Mouse (Mus musculus): ENCODE measurements around the gene Thumpd1.
"Not testable (repeated sequence)": the region's sequence is repeated elsewhere in the genome, so short reads cannot be mapped to it uniquely, and the experiment has no call there.

The Thumpd1 gene

DNA sequence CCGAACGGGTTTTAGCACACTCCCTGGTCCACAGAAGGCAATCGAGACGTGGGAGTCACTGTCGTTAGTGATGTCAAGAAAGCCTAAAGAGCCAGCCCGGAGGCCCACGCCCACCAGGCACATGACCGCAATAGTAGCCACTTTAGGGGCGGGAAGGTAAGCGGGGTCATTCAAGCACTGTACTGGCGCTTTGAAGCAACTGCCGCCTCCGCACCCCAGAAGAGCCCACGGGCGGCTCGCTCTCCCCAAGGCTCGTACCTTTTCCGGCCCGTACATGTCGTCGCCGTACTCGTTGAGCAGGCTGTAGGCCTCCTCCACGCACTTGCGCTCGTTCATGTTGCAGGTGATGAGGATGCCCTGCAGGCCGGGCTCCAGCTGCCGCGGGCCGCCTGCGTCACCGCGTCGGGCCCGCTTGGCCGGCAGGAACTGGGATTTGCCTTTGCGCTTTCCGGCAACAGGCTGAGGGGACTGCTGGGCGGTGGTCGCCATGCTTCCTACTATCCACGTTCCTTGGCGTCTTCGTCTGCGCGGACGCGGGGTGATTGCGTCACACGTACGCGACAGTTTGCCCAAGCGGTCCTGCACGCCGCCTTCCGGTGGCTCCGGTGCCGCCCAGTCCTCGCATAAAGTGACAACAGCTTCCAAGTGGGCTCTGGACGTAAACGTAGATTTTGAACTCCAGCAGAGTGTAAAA lies at the start of gene Thumpd1:
Gene Thumpd1, minus strand, starts transcription at position 546 of the 694 bp plus-strand sequence.
- peak; percentile 77 to 80 for DNase-seq

DNA sequence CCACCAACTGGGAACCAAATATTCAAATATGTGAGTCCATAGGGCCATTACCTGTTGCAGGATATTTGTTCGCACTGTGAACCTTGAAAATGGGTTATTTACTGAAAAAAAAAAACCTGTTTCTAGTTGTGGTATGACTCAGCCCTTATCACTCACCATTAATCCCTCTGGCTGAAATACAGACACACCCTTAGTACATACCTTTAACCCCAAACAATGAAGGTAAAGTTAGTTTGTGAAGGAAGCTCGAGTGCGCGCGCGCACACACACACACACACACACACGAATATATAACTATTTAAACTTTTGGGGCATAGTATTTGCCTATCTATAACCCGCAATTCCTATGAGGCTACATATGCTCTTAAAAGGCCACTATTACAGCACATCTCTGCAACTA lies 49.3 kb upstream of the Thumpd1 start:
- DNase-seq = no peak

DNA sequence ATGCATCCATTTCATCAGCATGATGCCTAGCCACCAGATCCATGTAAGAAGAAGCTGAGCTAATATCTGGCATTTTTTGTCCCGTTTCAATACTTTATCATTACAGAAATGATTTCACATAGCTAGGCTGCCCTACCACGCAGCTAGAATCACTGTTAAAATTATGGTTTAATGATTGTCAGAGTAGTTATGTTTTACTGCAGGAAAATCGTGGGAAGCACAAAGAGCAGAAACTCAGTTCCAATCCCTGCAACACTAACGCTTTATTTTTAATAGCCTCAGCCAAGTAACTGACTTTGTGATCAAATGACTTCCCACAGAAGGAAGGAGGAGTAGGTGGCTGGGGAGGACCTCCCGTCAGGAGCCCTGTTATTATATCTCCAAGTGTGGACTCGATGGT lies 46.4 kb upstream of the Thumpd1 start:
- DNase-seq = no peak

DNA sequence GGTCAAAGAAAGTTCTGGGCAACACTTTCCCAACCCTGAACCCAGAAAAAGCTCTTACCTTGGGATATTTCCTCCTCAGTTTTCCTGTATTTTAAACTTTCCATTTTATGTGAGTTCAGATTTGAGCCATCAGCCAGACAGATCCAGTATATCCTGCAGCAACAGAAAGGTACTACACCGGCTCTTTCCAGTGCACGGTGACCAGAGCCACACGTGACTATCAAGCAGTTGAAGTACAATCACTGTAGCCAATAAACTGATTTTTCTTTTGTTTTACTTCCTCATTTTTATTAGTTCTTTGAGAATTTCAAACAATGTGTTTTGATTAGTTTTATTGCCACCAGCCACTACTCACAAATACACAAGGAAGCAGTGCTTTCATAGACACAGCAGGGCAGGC lies 43.8 kb upstream of the Thumpd1 start:
- DNase-seq = no peak

DNA sequence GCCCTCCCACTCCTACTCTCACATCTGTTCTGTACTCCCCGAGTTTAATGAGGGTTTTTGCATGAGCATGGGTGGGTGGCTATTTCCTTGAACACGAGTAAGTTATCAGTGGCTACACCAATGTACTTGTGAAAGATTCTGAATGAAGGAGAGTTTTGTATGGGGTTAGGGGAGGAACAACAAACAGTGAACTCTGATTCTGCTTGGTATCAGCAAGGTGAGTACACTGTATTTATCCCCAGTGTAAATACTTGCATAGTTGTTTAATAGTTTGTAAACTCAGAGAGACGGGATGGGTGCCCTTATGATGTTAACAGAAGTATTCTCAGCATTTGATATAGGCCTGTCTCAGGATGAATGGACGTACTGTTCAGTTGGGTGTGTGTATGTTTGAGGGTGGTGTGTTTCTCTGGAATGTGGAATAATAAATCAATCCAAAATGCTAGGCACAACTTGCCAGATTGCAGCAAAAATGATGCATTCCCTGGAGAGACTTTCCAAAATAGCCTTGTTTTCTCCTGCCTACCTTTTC lies 41.6 kb upstream of the Thumpd1 start:
- no peak for DNase-seq

DNA sequence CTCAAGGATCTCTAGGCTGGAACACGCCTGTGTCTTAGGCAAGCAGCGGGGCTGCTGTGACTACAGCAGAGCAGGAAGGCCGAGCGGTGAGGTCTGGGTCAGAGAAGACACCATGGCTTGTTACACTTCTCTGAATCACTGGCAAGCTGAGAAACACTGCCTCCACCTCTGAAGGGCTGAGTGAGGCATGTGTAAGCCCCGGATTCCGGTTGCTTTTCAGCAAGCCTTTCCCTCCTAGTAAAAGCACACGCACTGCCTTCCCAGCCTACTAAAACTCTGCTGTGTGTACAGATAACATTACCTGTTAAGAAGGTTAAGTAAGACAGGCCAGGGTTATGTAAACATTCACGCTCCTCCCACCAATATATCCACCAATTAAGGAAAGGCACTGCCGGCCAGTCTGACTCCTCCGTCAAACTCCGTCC lies 39.9 kb upstream of the Thumpd1 start, which contains the start of gene Acsm3:
Gene Acsm3, plus strand, starts transcription at position 397 of the 425 bp plus-strand sequence.
- no peak for DNase-seq

DNA sequence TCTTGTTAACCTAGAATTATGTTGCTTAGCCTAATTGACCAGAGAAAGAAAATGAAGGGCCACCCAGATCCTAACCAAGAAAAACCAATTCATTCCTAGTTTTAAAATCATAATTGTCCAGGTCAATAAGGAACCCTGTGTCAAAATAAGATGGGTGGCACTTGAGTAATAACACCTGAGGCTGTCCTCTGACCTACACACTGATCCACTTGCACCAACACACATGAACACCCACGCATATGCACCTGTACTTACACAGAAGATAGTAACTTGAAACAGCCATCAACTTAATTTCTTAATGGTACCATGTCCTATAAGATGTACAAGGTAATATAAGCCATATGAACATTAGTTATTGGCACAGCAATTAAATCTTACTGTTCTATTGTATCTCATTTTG lies 33.1 kb upstream of the Thumpd1 start:
- no peak for DNase-seq

DNA sequence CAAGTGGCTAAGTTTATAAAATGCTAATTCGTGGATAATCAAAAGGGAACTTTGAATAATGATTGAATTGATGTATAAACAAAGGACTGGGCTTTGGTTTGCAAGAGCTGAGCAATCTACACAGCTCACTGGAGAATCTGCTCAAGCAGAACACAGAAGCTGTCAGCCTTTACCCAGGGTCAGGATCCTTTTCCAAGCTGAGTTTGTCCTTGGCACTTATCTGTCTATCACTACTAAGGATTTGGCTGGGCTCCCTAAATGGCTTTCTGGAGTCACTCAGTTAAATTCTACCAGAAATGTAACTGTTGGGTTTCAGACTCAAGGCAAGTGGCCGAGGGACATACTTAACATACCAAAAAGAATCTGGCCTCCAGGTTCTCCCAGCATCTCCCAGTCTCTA lies 29.3 kb upstream of the Thumpd1 start:
- DNase-seq = no peak

DNA sequence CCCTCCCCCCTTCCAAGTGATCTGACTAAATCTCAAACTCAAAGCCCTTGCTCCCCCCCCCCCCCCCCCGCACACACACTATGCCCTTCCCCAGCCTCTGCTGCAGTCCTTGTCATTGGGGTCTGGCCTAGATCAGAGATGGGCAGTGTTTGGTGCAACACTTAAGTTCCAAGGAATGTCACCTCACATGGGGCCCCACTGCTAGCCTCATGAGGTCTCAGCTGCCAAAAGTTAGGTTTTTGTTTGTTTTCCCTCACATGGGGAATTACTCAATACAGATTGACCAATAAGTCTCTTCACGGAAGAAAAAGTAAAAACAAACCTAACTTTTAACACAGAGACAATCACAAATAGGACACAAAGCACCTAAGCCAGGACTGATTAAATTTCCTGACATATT lies 28.2 kb upstream of the Thumpd1 start:
- DNase-seq = no peak

DNA sequence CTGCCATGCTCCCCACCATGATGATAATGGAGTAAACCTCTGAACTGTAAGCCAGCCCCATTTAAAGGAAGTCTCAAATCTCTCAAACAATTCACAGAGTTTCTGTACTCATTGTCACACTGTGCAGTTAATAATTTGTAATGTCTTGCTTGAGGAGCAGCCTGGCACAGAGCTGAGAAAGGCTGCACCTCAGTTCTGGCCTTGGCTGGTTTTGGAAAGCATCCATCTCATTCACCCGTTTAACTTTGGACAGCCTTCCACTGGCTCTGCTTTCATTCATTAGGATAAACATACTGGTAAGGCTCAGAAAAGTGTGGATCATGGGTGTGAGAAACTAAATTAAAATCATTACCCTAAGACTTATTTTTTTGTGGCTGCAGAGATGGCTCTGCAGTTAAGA lies 25.3 kb upstream of the Thumpd1 start:
- DNase-seq = no peak

DNA sequence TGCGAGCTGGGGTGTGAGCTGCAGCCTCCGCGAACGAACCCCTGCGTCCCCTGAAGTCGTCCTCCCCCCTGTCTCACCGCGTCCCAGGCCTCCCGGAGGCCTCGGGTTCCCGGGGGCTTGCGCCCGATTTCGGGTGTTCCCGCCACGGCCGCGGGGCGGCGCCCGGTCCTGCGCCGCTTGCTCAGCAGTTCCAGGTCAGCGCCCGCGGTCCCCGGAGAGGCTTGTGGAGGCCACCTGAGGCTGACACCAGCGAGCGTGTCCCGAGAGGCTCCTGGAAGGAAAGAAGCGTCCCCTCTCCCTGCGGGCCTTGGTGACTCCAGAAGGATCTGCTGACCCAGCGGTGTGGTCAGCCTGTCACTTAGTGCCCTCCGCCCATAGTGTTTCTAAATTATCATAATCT lies 23.7 kb upstream of the Thumpd1 start:
- no peak for DNase-seq

DNA sequence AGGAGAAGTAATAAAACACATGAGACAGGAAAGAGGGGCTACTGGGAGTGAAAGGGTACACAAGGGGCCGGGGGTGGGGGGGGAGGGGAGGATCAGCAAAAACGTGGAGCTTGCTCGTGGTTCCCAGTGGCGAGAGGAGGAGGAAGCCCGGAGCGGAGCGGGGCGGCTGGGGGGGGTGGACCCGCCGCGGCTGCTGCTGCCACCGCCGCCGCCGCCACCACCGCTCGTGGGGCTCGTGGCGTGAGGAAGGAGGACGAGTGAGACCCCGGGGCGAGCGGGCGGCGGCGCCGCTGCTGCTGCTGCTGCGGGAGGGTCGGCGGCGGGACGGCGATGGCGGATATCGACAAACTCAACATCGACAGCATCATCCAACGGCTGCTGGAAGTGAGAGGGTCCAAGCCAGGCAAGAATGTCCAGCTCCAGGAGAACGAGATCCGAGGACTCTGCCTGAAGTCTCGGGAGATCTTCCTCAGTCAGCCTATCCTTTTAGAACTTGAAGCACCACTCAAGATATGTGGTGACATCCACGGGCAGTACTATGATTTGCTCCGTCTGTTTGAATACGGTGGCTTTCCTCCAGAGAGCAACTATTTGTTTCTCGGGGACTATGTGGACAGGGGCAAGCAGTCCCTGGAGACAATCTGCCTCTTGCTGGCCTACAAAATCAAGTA lies 19.3 kb upstream of the Thumpd1 start:
- DNase-seq = not testable (repeated sequence)

DNA sequence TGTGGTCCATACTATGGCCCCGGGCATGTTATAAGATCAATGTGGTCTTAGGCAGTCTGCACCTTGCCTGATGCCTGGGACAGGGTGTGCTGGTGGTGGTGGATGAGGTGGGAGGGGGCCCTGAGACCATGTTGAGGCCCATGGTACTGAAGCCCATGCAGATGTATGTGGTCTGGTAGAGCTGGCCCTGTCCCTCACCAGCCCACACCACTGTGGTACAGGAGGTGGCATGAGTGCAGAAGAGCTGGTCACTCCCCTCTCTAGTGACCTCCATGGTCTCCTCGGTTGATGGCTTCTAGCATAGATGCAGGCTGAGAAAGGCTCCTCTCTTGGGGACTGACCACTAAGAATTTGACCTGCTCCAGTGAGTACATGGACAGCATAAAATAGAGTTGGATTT lies 18.3 kb upstream of the Thumpd1 start:
- DNase-seq = no peak

DNA sequence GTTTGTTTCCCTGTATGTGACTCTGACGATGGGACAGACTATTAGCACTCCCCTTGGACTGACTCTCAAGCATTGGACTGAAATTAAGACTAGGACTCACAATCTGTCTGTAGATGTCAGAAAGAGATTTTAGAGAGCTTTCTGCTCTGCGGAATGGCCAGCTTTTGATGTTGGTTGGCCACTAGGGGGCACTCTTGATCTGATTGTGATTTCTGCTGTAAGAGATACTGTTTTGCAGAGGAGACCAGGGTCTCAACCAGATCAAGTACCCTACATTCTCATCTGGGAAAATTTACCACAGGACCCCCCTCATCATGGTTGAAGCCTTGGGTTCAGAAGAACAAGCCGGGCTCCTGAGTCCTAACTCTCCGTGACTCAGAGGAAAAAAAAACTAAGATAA lies 10.7 kb upstream of the Thumpd1 start:
- DNase-seq = not testable (repeated sequence)

DNA sequence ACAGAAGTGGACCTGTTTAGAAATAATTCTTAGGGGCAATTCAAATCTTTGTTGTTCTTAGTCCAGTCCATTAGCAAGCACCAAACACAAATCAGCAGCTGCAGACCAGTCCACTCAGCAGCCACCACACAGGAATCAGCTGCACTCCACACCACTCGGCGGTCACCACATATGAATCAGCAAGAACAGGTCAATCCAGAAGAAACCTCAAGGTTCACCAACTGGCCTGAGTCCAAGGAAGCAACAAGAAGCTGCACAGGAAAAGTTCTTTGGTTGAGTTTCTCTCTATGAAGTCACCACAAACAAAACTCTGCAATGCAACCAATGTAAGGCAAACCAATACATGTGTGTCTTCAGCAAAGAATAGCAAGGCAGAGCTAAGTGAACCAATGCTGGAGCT lies 7.0 kb upstream of the Thumpd1 start:
- no peak for DNase-seq

DNA sequence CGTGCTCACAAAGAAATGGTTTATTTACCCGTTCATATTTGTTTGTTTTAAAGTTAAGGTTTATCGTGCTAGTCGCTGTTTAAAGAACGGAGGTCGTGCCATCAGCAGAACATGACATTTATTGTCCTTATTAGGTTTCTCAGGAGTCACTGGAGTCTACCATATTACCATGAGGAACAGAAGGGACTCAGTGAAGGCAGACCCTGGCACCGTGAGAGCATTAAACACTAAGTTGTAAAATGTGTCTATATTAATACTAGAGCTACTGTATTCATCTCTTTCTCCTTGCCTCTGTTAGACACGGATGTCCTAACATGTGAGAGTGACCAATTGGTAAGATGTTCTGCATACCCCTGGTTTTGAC lies 331 bp upstream of the Thumpd1 start:
- no peak for DNase-seq

DNA sequence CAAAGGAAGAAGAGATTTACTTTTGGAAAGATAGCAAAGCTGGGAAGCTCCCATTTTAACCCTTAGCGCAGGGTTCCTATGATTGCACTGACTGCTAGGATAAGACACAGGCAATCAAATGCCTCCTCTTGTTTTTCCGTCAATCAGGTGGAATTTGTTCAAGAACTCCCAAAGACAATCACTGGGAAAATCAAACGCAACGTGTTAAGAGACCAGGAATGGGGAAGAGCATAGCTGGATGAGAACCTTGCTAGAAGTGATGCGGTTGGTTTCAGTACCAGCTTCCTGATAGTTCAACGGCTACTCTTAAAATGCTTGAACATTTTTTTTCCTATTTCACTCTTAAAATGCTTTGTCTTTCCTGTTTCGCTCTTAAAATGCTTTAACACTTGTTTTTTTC lies 6.5 kb downstream of the Thumpd1 start:
- DNase-seq = no peak

DNA sequence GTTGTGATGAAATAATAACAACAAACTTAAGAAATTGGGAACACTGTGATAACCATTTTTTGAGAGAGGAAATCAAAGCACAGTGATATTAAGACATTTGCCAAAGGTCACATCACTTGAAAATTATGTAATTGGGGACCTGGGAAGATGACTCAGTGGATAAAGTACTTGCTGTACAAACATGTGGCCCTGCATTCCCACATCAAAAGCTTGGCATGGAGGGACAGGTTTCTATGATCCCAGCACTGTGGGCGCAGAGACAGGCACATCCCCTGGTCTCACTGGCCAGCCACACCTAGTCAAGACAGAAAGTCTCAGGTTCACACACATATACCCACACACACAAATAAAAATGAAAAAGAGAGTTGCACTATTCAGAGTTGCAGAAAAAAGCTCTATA lies 25.7 kb downstream of the Thumpd1 start:
- DNase-seq = no peak

DNA sequence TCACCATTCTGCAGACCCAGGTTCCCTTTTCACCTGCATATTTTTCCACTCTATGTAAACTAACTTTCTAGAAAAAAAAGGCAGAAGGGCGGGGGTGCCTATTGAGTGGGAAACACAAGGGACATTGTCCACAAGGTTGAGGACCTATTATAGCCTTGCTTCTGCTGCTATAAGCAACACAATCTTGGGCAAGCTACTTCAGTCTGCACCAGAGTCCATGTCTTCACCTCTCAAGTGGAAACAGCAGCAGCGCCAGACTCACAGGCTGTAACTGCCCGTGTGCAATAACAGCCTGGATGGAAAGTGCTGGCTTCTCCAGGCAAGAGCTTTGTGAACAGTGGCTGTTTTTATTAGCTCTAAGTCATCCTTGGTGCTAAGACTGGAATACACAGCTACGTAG lies 28.3 kb downstream of the Thumpd1 start:
- no peak for DNase-seq

DNA sequence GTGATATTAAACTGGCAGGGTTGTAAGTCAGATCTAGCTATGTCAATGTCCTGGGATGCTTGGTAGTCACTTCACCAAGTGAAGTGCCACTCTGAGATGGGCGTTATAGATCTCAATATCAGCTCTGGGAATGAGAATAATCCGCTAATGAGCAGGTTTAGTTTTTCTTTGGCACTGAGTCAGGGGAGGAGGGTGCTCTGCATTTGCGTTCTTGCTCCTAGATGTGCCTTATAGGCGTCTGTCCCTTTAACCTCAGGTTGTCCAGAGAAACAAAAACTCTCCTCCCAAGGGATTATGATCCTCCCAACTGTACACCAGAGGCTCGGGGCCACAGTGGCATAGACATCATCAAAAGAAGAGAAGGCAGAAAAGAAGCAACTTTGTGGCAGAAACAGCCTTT lies 30.9 kb downstream of the Thumpd1 start, which contains the start of gene Acsm4:
Gene Acsm4, plus strand, starts transcription at position 301 of the 400 bp plus-strand sequence.
- no peak for DNase-seq

DNA sequence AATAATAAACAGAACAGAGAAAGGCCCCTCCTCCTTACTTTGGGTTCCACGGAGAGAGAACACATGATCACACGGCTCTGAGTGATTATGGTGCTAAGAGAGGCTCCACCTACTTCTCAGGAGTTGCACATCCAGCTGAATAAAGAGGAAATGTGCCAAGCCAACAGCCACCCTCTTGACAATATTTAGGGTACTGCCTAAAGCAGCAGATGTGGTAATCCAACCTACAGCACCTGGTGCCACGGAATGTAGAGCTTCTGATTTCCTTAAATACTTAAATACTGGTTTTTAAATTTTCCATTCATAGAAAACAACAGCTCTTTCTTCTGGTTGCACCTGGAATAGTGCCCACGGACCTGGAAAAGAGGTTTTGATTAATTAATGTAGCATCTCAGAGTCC lies 37.9 kb downstream of the Thumpd1 start:
- no peak for DNase-seq

DNA sequence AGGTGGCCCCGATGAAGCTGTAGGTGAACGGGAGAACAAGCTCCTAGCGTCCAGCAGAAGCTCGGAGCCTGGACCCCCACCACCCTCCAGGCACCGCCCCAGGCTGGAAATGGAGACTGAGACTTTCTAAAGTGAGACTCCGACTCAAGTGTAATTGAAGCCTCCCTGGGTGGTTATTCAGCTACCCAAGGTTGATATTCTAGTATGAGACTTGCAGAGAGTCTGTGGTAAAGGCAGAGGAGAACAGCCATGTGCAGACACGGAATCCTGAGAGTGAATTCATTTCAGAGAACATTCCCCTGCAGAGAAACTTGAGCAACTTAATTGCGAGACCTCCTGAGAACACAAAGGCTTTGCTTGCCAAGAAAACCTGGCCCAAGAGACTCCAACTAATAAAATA lies 40.5 kb downstream of the Thumpd1 start:
- no peak for DNase-seq

DNA sequence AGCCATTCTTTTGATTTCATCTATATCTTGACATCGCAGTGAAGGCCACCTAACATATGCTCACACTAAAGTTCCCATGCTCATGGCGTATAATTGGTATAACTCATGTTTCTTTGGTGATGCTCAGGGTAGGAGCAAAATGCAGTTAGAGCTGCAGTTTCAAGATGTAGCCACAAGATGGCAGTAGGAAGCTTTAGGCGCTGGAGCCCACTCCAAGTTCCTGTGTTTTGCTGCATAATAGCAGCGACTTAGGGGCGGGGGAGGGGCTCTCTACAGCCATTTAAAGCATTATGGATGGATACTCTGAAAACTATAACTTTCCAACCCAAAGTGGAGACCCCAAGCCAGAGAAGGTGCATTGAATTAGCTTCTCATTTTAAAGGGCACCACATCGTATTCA lies 47.1 kb downstream of the Thumpd1 start:
- no peak for DNase-seq

DNA sequence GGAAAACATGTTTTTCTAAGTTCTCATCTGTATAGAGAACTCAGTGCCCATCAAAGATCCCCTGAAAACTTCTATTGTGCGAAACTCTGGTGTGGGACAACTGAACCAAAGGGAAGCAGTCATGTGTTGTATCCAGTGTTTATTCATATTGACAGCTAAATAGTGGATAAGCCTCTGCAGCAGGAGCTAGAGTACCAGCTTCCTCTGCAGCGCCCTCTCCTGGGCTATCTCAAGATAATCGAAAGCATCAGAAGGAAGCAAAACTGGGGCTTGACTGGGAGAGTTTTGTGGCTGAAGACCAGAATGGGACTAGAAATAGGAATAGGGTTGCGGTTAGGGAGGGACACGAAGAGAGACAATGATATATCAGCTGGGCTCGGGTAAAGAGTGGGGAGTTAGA lies 49.7 kb downstream of the Thumpd1 start:
- DNase-seq = no peak

DNA sequence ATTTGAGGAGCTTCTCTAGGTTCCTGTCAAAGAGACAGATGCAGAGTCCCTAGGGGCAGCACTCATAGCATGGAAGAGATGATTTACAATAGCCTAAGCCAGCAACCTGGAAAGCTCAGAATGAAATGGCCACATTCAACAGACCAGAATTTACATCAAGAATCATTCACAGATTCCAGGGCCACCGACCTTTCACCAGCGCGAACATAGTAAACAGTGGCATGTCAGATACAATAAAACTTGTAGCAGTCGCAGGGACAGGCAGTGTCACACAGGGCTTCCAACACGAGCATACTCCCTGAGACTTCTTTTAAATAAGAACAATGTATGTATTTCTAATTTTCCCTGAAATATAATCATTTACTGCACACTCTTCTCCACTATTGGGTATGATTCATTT lies 50.2 kb downstream of the Thumpd1 start:
- no peak for DNase-seq

Data from thymus, adult 18-20 months (tissue).